In the genomic region with DNA sequence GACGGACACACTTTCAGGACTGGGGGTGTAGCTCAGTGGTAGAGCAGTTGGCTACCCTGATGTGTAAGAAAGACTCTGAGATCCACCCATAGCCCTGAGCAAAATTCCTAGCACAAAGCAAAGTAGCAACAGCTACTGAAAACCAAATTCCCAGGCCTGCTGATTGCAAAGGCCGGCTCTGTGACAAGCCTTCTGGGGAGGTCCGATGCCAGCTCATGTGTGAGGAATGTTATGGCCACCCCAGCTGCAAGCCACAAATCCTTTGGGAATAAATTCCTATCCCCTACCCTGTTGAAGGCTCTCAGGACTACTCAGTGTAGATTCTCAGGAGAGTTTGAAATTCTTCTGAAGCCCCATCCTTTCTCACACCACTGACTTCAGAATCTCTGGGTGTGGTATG, we compare ENCODE assay signal across 27 mouse cellular contexts.
DNase-seq lines count a peak whose midpoint lies in the region; ATAC-seq and TF ChIP-seq lines count a peak whose summit lies in the region.
"Had no signal": no experiment of that assay in that cellular context is flagged by ENCODE, and none has a peak within 500 bp of the region (broad histone marks: within the 10 kb centered on the region; RNA-seq: fewer than 3 reads in every experiment).

No protein-coding gene starts in this region.

- no peak overlapping the region for H3K27ac ChIP-seq in lung, postnatal 0 days (ENCODE audit: low read length)
- H3K27ac ChIP-seq: forebrain, embryonic 15.5 days; heart, embryonic 15.5 days; hindbrain, embryonic 14.5 days; hindbrain, postnatal 0 days had no signal

- H3K36me3 ChIP-seq in C2C12 (ENCODE audit: control insufficient read depth, insufficient read depth): no peaks in the 10 kb centered on the region
- no peaks in the 10 kb centered on the region for H3K36me3 ChIP-seq in lung, postnatal 0 days (ENCODE audit: insufficient read depth, low read length)
- H3K36me3 ChIP-seq: forebrain, embryonic 15.5 days; heart, embryonic 12.5 days; heart, embryonic 15.5 days had no signal

- H3K9me3 ChIP-seq in lung, postnatal 0 days (ENCODE audit: low read length): no peaks in the 10 kb centered on the region
- H3K9me3 ChIP-seq: forebrain, embryonic 15.5 days; heart, embryonic 12.5 days; heart, embryonic 15.5 days had no signal

- H3K4me3 ChIP-seq in C2C12 (ENCODE audit: insufficient read depth, poor library complexity, severe bottlenecking): no peak overlapping the region
- no peak overlapping the region for H3K4me3 ChIP-seq in lung, postnatal 0 days (ENCODE audit: low read depth, low read length)
- H3K4me3 ChIP-seq: forebrain, embryonic 15.5 days; heart, embryonic 12.5 days; heart, embryonic 15.5 days had no signal

- H3K4me2 ChIP-seq in lung, postnatal 0 days (replicated peaks; ENCODE audit: low read depth, low read length): no peak overlapping the region
- H3K4me2 ChIP-seq: forebrain, embryonic 15.5 days; heart, embryonic 12.5 days; heart, embryonic 15.5 days; hindbrain, embryonic 14.5 days had no signal

- no peak for TF ChIP-seq EP300 in lung, postnatal 0 days (IDR thresholded peaks at IDR 0.05)

- no peak overlapping the region for H3ac ChIP-seq in C2C12 (ENCODE audit: control insufficient read depth, insufficient read length, low read depth)

- H3K79me3 ChIP-seq in C2C12 (ENCODE audit: low read depth): no peaks in the 10 kb centered on the region

- H3K27me3 ChIP-seq in C2C12 (ENCODE audit: control insufficient read depth, insufficient read depth, insufficient read length): no peaks in the 10 kb centered on the region
- H3K27me3 ChIP-seq in lung, postnatal 0 days (replicated peaks; ENCODE audit: insufficient read depth, low read length): no peaks in the 10 kb centered on the region
- H3K27me3 ChIP-seq: CH12.LX; forebrain, embryonic 15.5 days; heart, embryonic 12.5 days; heart, embryonic 15.5 days had no signal

- no peaks in the 10 kb centered on the region for H3K4me1 ChIP-seq in lung, postnatal 0 days (ENCODE audit: insufficient read depth, low read depth, low read length)
- H3K4me1 ChIP-seq: forebrain, embryonic 15.5 days; heart, embryonic 12.5 days; heart, embryonic 15.5 days had no signal

- WGBS in lung, postnatal 0 days: 75% methylated on average over 3 of the region's 3 CpGs

- no peak for TF ChIP-seq CTCF in C2C12 (IDR thresholded peaks at IDR 0.05; ENCODE audit: control insufficient read depth, insufficient read depth, insufficient read length)
- TF ChIP-seq CTCF in lung, postnatal 0 days (IDR thresholded peaks at IDR 0.05): no peak

- H3K79me2 ChIP-seq in C2C12 (ENCODE audit: control insufficient read depth, insufficient read depth): no peaks in the 10 kb centered on the region

- H3K9ac ChIP-seq in lung, postnatal 0 days (replicated peaks; ENCODE audit: low read depth): no peak overlapping the region
- H3K9ac ChIP-seq: forebrain, embryonic 15.5 days; heart, embryonic 12.5 days; heart, embryonic 15.5 days; hindbrain, embryonic 14.5 days had no signal

- ATAC-seq in lung, postnatal 0 days: no peak
- ATAC-seq in frontal cortex, adult (ENCODE audit: low TSS enrichment): no peak
- ATAC-seq: forebrain, embryonic 15.5 days; hindbrain, postnatal 0 days; inflammation-experienced regulatory T-cells, adult 6 months; intestine, embryonic 16.5 days had no signal

- DNase-seq in 3134 (ENCODE audit: extremely low read depth, insufficient read length, low spot score) (peak; percentile 74), ZHBTc4 (ENCODE audit: low read depth, low spot score) (peak; percentile 51)
- peak; percentile 56 for DNase-seq in Muller cell, postnatal 12 days (ENCODE audit: inconsistent ontology term)
- DNase-seq in lung, postnatal 0 days (ENCODE audit: low spot score): no peak
- no peak for DNase-seq in left cerebral cortex, postnatal 4 days
- no peak for DNase-seq in cerebellum, adult 18-20 months
- DNase-seq: adrenal gland, adult 2 months; adrenal gland, postnatal 14 days; cerebellum, adult 11-12 months; cerebellum, adult 9-10 months; cerebellum, postnatal 14 days; gastrocnemius, postnatal 14 days; heart, adult 18-20 months; heart, postnatal 10 days; heart, postnatal 36 days; kidney, adult 18-20 months; kidney, adult 9 months had no signal

- intact Hi-C loops in left cerebral cortex, postnatal 4 days (cut with DNase I): no loop called here

TF ChIP-seq in C2C12, 6 proteins besides CTCF, POLR2A, EP300 and RAD21:
- TF ChIP-seq USF1 (IDR thresholded peaks at IDR 0.05; ENCODE audit: low read depth) (no peak), CEBPB (IDR thresholded peaks at IDR 0.05; ENCODE audit: low read depth) (no peak), MAX (IDR thresholded peaks at IDR 0.05) (peak; percentile 21), MYOD1 (IDR thresholded peaks at IDR 0.05; ENCODE audit: control insufficient read depth, insufficient read length, low read depth) (peak; percentile 5), FOSL1 (IDR thresholded peaks at IDR 0.05; ENCODE audit: insufficient read depth, low read length, poor library complexity, severe bottlenecking) (peak; percentile 26)

Comparison
In these comparisons a context has a peak if more than half of its experiments do, and no peak if none do; other contexts are left out.
1. DNase-seq: peak in 3134 (single experiment), Muller cell, postnatal 12 days (single experiment) and ZHBTc4 (single experiment); none in lung, postnatal 0 days (single experiment), left cerebral cortex, postnatal 4 days (single experiment) and cerebellum, adult 18-20 months (0 of 2).